Comparison of ENCODE assay signal across 16 mouse cellular contexts in the genomic region with DNA sequence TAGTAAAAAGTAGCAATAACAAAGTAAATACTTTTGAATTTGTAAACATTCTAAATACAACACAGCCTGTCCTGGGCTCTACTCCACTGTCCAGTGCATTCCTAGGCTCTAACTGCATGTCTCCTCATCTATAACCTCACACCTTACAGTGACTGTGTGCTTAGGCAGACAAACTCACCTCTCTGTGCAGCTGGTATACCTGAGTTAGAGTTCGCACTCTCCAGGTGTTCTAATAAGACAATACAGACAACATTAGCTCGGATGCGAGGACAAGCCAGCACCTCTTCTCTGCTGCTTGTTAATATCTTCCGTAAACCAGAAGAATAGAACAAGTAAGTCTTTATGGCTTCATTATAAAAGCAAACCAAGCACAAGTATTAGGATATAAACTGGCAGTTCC.
"Had no signal": no experiment of that assay in that cellular context is flagged by ENCODE, and none has a peak within 500 bp of the region (broad histone marks: within the 10 kb centered on the region; RNA-seq: fewer than 3 reads in every experiment).

No protein-coding gene starts in this region.

- H3K27ac ChIP-seq: hindbrain, embryonic 13.5 days; hindbrain, embryonic 15.5 days; hindbrain, postnatal 0 days; kidney, embryonic 15.5 days; kidney, postnatal 0 days; limb, embryonic 13.5 days; limb, embryonic 15.5 days had no signal

- H3K4me3 ChIP-seq: heart, embryonic 12.5 days; hindbrain, embryonic 13.5 days; hindbrain, embryonic 15.5 days; kidney, embryonic 15.5 days; limb, embryonic 13.5 days; limb, embryonic 15.5 days had no signal

- H3K27me3 ChIP-seq: heart, embryonic 12.5 days; hindbrain, embryonic 13.5 days; hindbrain, embryonic 15.5 days; kidney, embryonic 15.5 days; limb, embryonic 13.5 days; limb, embryonic 15.5 days had no signal

- DNase-seq: gastrocnemius, postnatal 14 days; gastrocnemius, postnatal 36 days; kidney, adult 11 months; kidney, postnatal 14 days; layer of hippocampus, adult 9-11 months; layer of hippocampus, postnatal 36 days; left cerebral cortex, postnatal 4 days had no signal

- H3K9ac ChIP-seq: forebrain, postnatal 0 days; heart, embryonic 12.5 days; hindbrain, embryonic 13.5 days; hindbrain, embryonic 15.5 days; kidney, embryonic 15.5 days; limb, embryonic 13.5 days; limb, embryonic 15.5 days had no signal

- H3K4me1 ChIP-seq: hindbrain, embryonic 13.5 days; hindbrain, embryonic 15.5 days; kidney, embryonic 15.5 days; limb, embryonic 13.5 days; limb, embryonic 15.5 days had no signal

- H3K4me2 ChIP-seq: heart, embryonic 12.5 days; hindbrain, embryonic 13.5 days; hindbrain, embryonic 15.5 days; kidney, embryonic 15.5 days; limb, embryonic 13.5 days; limb, embryonic 15.5 days had no signal

- ATAC-seq: forebrain, postnatal 0 days had no signal

- H3K9me3 ChIP-seq: heart, embryonic 12.5 days; hindbrain, embryonic 13.5 days; hindbrain, embryonic 15.5 days; kidney, embryonic 15.5 days; limb, embryonic 13.5 days; limb, embryonic 15.5 days had no signal
